Mouse (Mus musculus): ENCODE results near the gene Malrd1.

DNA sequence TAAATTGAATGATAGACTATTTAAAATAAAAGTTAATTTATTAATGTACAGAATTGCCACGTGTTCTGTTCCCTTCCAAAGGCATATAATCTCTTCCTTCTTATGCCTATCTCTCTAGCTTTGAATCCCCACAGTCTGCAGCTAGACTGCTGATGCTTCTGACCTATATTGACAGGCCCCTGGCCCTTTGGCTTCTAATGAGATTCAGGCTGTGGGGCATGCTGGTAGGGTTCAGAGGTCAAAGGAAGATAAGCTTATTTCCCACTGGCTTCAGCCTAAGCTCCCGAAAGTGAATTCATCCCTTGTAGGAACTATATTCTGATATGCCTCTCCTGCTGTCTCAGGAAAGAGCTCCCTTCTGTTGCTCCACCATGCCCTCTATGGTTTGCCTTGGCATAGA lies 647.1 kb downstream of the Malrd1 start:
- TF ChIP-seq POLR2A (IDR thresholded peaks at IDR 0.05; ENCODE audit: control insufficient read depth, extremely low read depth, insufficient read depth, low read length, poor library complexity) (no peak), CTCF (IDR thresholded peaks at IDR 0.05; ENCODE audit: borderline replicate concordance, control insufficient read depth, extremely low read depth, insufficient read depth, low read length, poor library complexity) (no peak)
